Mouse (Mus musculus): ENCODE data around the gene Zfp750. TPM values are rescaled to one million over a fixed set of nuclear protein-coding genes. Genes with fewer than 3 reads are reported as not detected.

Zfp750 gene
- polyA plus RNA-seq, 1 experiment, result 0.11 TPM

DNA sequence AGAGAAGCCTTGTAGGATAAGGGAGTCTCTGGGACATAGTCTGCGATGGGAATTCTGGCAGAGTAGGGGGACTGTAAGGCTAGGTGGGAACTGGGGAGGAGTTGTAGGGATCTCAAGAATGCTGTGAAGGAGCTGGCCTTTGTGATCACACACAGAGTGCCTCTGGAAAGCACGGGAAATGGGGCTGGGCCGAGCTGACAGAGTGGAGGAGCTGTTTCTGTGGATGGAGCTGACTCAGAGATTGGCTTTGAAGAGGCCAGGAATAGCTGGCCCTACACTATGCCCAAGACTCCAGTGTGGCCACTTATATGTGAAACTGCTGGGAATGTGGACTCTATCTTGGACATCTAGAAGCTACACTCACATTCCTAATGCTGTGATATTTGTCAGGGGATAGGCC, 17.4 kb upstream of the Zfp750 start:
- no peaks in the 10 kb centered on the region for H3K79me3 ChIP-seq (ENCODE audit: low read depth)
- no peak overlapping the region for H3ac ChIP-seq (ENCODE audit: control insufficient read depth, insufficient read length, low read depth)
- H3K79me2 ChIP-seq (ENCODE audit: control insufficient read depth, insufficient read depth), result no peaks in the 10 kb centered on the region
- TF ChIP-seq MYOG (IDR thresholded peaks at IDR 0.05; ENCODE audit: control insufficient read depth, extremely low read depth, insufficient read length), result no peak
- TF ChIP-seq MYOD1 (IDR thresholded peaks at IDR 0.05; ENCODE audit: control insufficient read depth, insufficient read length, low read depth), result no peak
- no peak for TF ChIP-seq CTCF (IDR thresholded peaks at IDR 0.05; ENCODE audit: control insufficient read depth, insufficient read depth, insufficient read length)
- no peak for TF ChIP-seq CEBPB (IDR thresholded peaks at IDR 0.05; ENCODE audit: low read depth)
- no peak for TF ChIP-seq FOSL1 (IDR thresholded peaks at IDR 0.05; ENCODE audit: insufficient read depth, low read length, poor library complexity, severe bottlenecking)
- no peak for TF ChIP-seq MAX (IDR thresholded peaks at IDR 0.05)
- no peak for TF ChIP-seq USF1 (IDR thresholded peaks at IDR 0.05; ENCODE audit: low read depth)
- H3K4me3 ChIP-seq (ENCODE audit: insufficient read depth, poor library complexity, severe bottlenecking), result no peak overlapping the region
- no peaks in the 10 kb centered on the region for H3K27me3 ChIP-seq (ENCODE audit: control insufficient read depth, insufficient read depth, insufficient read length)
- H3K36me3 ChIP-seq (ENCODE audit: control insufficient read depth, insufficient read depth), result peaks cover 6% of the 10 kb centered on the region

GRCm38 (mm10) chr11:121529747-121530146, 10.6 kb upstream of the Zfp750 start:
- Histone ChIP-seq H3K79me2 (ENCODE audit: control insufficient read depth, insufficient read depth) (no peaks in the 10 kb centered on the region), H3ac (ENCODE audit: control insufficient read depth, insufficient read length, low read depth) (no peak overlapping the region), H3K27me3 (ENCODE audit: control insufficient read depth, insufficient read depth, insufficient read length) (no peaks in the 10 kb centered on the region), H3K36me3 (ENCODE audit: control insufficient read depth, insufficient read depth) (no peaks in the 10 kb centered on the region), H3K79me3 (ENCODE audit: low read depth) (no peaks in the 10 kb centered on the region), H3K4me3 (ENCODE audit: insufficient read depth, poor library complexity, severe bottlenecking) (no peak overlapping the region)
- TF ChIP-seq MYOG (IDR thresholded peaks at IDR 0.05; ENCODE audit: control insufficient read depth, extremely low read depth, insufficient read length), result no peak

GRCm38 (mm10) chr11:121524191-121524590, 5.1 kb upstream of the Zfp750 start:
- no peaks in the 10 kb centered on the region for H3K36me3 ChIP-seq (ENCODE audit: control insufficient read depth, insufficient read depth)
- TF ChIP-seq MYOG (IDR thresholded peaks at IDR 0.05; ENCODE audit: control insufficient read depth, extremely low read depth, insufficient read length) (no peak), CTCF (IDR thresholded peaks at IDR 0.05; ENCODE audit: control insufficient read depth, insufficient read depth, insufficient read length) (no peak), CEBPB (IDR thresholded peaks at IDR 0.05; ENCODE audit: low read depth) (no peak)
- H3K79me3 ChIP-seq (ENCODE audit: low read depth), result no peaks in the 10 kb centered on the region

GRCm38 (mm10) chr11:121522156-121522762, 3.1 kb upstream of the Zfp750 start:
- H3ac ChIP-seq (ENCODE audit: control insufficient read depth, insufficient read length, low read depth), result no peak overlapping the region
- peaks cover 5% of the 10 kb centered on the region for H3K36me3 ChIP-seq (ENCODE audit: control insufficient read depth, insufficient read depth)
- no peaks in the 10 kb centered on the region for H3K79me3 ChIP-seq (ENCODE audit: low read depth)
- no peak for TF ChIP-seq FOSL1 (IDR thresholded peaks at IDR 0.05; ENCODE audit: insufficient read depth, low read length, poor library complexity, severe bottlenecking)
- TF ChIP-seq MYOD1 (IDR thresholded peaks at IDR 0.05; ENCODE audit: control insufficient read depth, insufficient read length, low read depth), result no peak
- no peak for TF ChIP-seq USF1 (IDR thresholded peaks at IDR 0.05; ENCODE audit: low read depth)
- TF ChIP-seq MAX (IDR thresholded peaks at IDR 0.05), result no peak
- TF ChIP-seq MYOG (IDR thresholded peaks at IDR 0.05; ENCODE audit: control insufficient read depth, extremely low read depth, insufficient read length), result no peak
- no peak for TF ChIP-seq CTCF (IDR thresholded peaks at IDR 0.05; ENCODE audit: control insufficient read depth, insufficient read depth, insufficient read length)
- no peak overlapping the region for H3K4me3 ChIP-seq (ENCODE audit: insufficient read depth, poor library complexity, severe bottlenecking)
- no peaks in the 10 kb centered on the region for H3K27me3 ChIP-seq (ENCODE audit: control insufficient read depth, insufficient read depth, insufficient read length)
- peaks cover 6% of the 10 kb centered on the region for H3K79me2 ChIP-seq (ENCODE audit: control insufficient read depth, insufficient read depth)

More at GRCm38 (mm10) chr11:121524191-121524590, 5.1 kb upstream of the Zfp750 start:
- no peaks in the 10 kb centered on the region for H3K27me3 ChIP-seq (ENCODE audit: control insufficient read depth, insufficient read depth, insufficient read length)
- H3K4me3 ChIP-seq (ENCODE audit: insufficient read depth, poor library complexity, severe bottlenecking), result no peak overlapping the region
- H3ac ChIP-seq (ENCODE audit: control insufficient read depth, insufficient read length, low read depth), result no peak overlapping the region
- H3K79me2 ChIP-seq (ENCODE audit: control insufficient read depth, insufficient read depth), result peaks cover 4% of the 10 kb centered on the region

- Histone ChIP-seq H3K4me3 (ENCODE audit: insufficient read depth, poor library complexity, severe bottlenecking) (no peak overlapping the region), H3K36me3 (ENCODE audit: control insufficient read depth, insufficient read depth) (peaks cover 5% of the 10 kb centered on the region), H3K79me3 (ENCODE audit: low read depth) (no peaks in the 10 kb centered on the region), H3ac (ENCODE audit: control insufficient read depth, insufficient read length, low read depth) (no peak overlapping the region), H3K79me2 (ENCODE audit: control insufficient read depth, insufficient read depth) (peaks cover 6% of the 10 kb centered on the region), H3K27me3 (ENCODE audit: control insufficient read depth, insufficient read depth, insufficient read length) (no peaks in the 10 kb centered on the region)
- TF ChIP-seq MYOD1 (IDR thresholded peaks at IDR 0.05; ENCODE audit: control insufficient read depth, insufficient read length, low read depth) (no peak), CTCF (IDR thresholded peaks at IDR 0.05; ENCODE audit: control insufficient read depth, insufficient read depth, insufficient read length) (no peak), MYOG (IDR thresholded peaks at IDR 0.05; ENCODE audit: control insufficient read depth, extremely low read depth, insufficient read length) (no peak), FOSL1 (IDR thresholded peaks at IDR 0.05; ENCODE audit: insufficient read depth, low read length, poor library complexity, severe bottlenecking) (no peak), USF1 (IDR thresholded peaks at IDR 0.05; ENCODE audit: low read depth) (no peak), MAX (IDR thresholded peaks at IDR 0.05) (no peak), CEBPB (IDR thresholded peaks at IDR 0.05; ENCODE audit: low read depth) (no peak)
Observed at GRCm38 (mm10) chr11:121520761-121521160, 1.6 kb upstream of the Zfp750 start.

- Histone ChIP-seq H3ac (ENCODE audit: control insufficient read depth, insufficient read length, low read depth) (no peak overlapping the region), H3K4me3 (ENCODE audit: insufficient read depth, poor library complexity, severe bottlenecking) (no peak overlapping the region), H3K79me3 (ENCODE audit: low read depth) (no peaks in the 10 kb centered on the region), H3K79me2 (ENCODE audit: control insufficient read depth, insufficient read depth) (peaks cover 6% of the 10 kb centered on the region), H3K36me3 (ENCODE audit: control insufficient read depth, insufficient read depth) (peaks cover 5% of the 10 kb centered on the region), H3K27me3 (ENCODE audit: control insufficient read depth, insufficient read depth, insufficient read length) (no peaks in the 10 kb centered on the region)
- TF ChIP-seq FOSL1 (IDR thresholded peaks at IDR 0.05; ENCODE audit: insufficient read depth, low read length, poor library complexity, severe bottlenecking), result no peak
- TF ChIP-seq CTCF (IDR thresholded peaks at IDR 0.05; ENCODE audit: control insufficient read depth, insufficient read depth, insufficient read length), result no peak
- TF ChIP-seq MYOD1 (IDR thresholded peaks at IDR 0.05; ENCODE audit: control insufficient read depth, insufficient read length, low read depth), result no peak
- TF ChIP-seq USF1 (IDR thresholded peaks at IDR 0.05; ENCODE audit: low read depth), result no peak
- no peak for TF ChIP-seq MYOG (IDR thresholded peaks at IDR 0.05; ENCODE audit: control insufficient read depth, extremely low read depth, insufficient read length)
- no peak for TF ChIP-seq CEBPB (IDR thresholded peaks at IDR 0.05; ENCODE audit: low read depth)
- no peak for TF ChIP-seq MAX (IDR thresholded peaks at IDR 0.05)
Observed at GRCm38 (mm10) chr11:121519703-121520102, 570 bp upstream of the Zfp750 start.
